Mouse (Mus musculus) G1E (cell line): ENCODE data around the gene Prss44.

Experiments used
- CTCF ChIP-seq: IDR thresholded peaks from 2 replicates; pipeline ENCODE4 v1.5.1; 2012; ENCODE audit warnings: low read depth, low read length, inconsistent platforms, mixed read lengths
- GATA1 ChIP-seq: IDR thresholded peaks from 2 replicates; pipeline ENCODE4 v1.6.1; 2012; ENCODE audit warnings: borderline replicate concordance, low read length, inconsistent platforms, mixed read lengths
- GATA2 ChIP-seq: IDR thresholded peaks from 2 replicates; pipeline ENCODE4 v1.6.1; 2012; ENCODE audit warnings: low read depth, low read length, inconsistent platforms, borderline replicate concordance

GRCm38 (mm10) chr9:110800834-110801479 lies 12.8 kb upstream of the Prss44 start:
- TF ChIP-seq CTCF = no peak
- TF ChIP-seq GATA1 = no peak
- TF ChIP-seq GATA2 = no peak
